Mouse (Mus musculus): ENCODE measurements around the gene Phactr4. TPM values are rescaled to one million over a fixed set of nuclear protein-coding genes. Genes with fewer than 3 reads are reported as not detected.

Phactr4 gene
- 1 to 10 TPM; 7.7 to 8.5 TPM for total RNA-seq (2021)

DNA sequence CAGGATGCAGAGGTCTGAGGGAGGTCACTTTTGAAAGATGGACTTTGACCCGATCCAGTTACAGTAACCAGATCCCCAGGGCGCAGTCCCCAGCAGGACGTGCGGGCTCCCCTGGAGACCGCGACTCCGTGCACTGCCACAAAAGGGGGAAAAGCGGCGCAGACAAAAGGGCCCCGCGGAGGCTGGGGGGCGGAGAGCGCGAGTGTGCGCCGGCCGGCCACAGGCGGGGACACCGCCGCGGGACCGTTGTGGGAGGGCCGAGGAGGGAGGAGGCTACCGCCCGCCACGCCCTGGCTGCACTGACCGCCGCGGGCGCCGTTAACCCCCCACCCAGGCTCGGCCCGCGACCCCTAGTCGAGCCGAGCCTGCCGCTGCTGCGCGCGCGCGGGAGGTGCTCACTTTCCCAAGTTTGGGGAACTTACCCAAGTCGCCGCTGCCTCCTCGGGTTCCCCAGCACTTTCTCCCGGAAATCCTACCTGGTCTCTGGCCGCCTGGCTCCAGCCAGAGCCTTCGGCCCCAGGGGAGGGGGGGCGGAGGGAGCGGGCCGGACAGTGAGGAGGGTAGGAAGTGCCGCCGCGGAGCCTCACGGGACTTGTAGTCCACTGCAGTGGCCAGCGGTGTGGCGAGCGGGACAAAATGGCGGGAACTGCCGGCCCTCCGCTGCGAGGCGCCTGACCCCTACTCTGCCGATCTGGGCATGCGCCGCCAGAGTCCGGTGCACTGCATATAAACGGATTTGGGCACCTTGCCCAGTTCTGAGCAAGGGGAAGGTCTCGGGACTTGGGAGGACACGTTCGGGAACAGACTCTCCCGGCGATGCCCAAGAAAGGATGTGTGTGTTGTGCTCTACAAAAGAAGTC lies at the start of gene Phactr4:
TSS of gene Phactr4 (minus strand) at position 567 of the 860 bp plus-strand sequence.
- DNase-seq (ENCODE audit: extremely low spot score in 1 of 2, low spot score in 2 of 2) = peak; percentile 90 to 99
- intact Hi-C loops (cut with DNase I) = loop anchor here (5.0 kb wide), 1 partner anchor 90 kb away; the partner anchor contains the start of gene Sesn2

DNA sequence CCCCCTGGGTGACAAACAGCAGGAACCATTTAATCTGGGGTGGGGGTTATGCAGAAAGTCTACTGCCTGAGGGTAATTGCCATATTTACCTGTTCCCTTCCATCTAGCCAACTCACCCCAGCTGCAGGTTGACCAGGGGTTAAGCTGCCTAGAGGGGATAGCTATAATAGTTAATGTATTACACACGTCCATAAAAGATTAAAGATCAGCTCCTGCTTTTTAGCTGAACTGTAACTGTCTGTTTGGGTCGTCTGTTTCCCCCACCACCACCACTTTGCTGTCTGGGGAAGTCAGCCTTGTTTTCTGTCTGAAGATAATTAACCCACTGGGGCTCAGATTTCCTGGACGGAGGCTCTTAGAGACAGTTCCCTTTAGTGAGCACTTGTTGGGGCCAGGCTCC lies 47.6 kb upstream of the Phactr4 start:
- no peak for DNase-seq (ENCODE audit: extremely low spot score in 1 of 2, low spot score in 2 of 2)
- intact Hi-C loops (cut with DNase I) = no loop called here

DNA sequence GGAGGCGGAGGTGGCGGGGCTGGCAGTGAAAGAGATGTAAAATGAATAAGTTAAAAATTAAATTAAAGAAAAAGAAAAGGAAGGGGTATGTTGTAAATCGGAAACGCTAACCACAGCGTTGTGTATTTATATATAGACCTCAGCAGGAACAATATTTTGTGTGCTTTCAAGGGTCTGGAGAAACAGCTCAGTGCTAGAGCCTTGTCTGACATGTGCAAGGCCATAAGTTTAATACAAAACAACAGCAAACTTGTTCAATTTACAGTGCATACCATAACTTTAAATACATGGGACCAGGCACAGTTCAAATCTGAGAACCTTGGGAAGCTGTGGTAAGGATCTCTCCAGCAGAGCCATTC lies 41.9 kb upstream of the Phactr4 start:
- intact Hi-C loops (cut with DNase I) = no loop called here
- no peak for DNase-seq (ENCODE audit: extremely low spot score in 1 of 2, low spot score in 2 of 2)

DNA sequence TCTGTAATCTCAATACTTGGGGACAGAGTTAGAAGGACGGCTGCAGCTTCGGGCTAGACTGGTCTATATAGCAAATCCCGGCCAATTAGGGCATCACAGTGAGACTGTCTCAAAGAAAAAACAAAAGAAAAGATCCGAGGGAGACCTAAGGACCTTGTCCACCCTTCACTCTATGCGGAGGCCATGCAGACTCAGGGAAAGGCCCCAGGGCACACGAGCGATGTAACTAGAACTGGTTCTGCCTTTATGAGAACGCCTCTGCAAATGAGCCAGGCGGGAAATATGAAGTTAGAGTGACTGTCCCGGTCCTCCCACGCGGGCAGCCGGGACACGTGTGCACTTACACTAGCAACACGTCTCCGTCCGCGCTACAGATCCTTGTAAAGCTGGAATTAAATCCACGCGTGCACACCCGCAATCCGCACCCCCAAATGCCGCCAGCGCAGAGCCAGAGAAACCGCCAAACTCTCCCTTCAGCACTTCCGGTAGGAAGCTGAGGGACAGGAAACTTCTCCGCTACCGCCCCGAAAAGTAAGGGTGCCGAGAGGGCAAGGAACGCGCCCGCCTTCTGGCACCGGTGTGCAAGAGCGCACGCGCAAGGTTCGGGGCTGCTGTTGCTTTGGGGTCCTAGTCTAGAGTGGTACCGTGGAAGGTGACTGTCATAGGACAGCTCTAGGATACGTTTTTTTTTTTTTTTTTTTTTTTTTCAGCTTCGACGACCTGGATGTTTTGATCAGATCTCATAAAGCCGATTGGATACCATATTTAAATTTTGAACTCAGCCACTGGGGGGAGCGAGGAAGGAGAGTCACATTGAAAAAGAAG lies 41.4 kb upstream of the Phactr4 start, which contains the start of gene Med18:
TSS of gene Med18 (minus strand) at position 492 of the 825 bp plus-strand sequence.
- intact Hi-C loops (cut with DNase I) = loop anchor here (2.0 kb wide), 1 partner anchor 45 kb away; no protein-coding TSS in a partner anchor
- DNase-seq (ENCODE audit: extremely low spot score in 1 of 2, low spot score in 2 of 2) = peak; percentile 94 to 96

DNA sequence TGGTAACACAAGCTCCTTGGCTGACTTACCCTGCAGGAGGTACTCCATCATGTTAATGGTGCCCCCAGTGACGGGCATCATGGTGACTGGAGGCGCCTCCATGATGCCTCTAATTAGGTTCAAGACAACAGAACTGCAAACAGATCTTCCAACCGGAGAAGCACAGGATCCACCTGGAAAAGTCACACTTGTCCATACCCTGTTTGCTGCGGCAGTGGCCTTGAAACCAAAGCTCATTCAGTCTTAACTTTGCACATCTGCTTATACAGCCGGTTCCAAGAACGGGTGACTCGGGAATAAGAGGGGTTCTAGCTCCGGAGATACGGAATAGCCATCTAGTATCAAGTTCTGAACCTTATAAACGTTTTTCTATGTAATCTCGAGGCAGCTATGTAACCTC lies 40.5 kb upstream of the Phactr4 start:
- no peak for DNase-seq (ENCODE audit: extremely low spot score in 1 of 2, low spot score in 2 of 2)
- intact Hi-C loops (cut with DNase I) = loop anchor here (2.0 kb wide), 1 partner anchor 46 kb away; no protein-coding TSS in a partner anchor

DNA sequence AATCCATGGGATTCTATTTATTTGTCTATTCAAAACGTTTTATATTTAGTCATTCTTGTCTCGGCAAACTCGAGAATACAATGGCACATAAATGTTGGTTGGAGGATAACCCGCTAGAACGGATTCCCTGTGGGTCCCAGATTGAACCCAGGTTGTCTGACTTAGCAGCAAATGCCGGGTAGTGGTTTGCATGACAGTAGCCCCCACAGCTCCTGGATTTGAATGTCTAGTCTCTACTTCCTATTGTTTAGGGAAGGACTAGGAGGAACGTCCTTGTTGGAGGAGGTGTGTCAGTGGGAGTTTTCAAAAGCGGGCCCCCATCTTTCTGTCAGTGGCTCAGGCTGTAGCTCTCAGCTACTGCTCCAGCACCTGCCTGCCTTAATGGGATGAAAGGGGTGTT lies 37.9 kb upstream of the Phactr4 start:
- intact Hi-C loops (cut with DNase I) = no loop called here
- no peak for DNase-seq (ENCODE audit: extremely low spot score in 1 of 2, low spot score in 2 of 2)

DNA sequence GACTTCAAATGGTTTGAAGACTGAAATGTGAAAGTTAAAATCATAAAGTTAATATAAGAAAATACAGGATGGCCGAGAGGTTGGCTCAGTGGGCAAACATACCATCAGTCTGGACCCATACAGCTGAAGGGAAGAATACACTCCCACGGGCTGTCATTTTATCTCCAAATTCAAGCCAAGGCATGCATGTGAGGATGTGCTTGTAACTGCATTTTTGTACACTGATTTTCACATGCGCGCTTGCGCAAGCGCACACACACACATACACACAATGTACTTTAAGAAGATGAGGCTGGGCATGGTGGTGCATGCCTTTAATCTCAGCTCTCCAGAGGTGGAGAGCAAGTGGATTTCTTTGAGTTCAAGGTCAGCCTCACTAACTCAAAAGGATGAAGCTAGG lies 33.3 kb upstream of the Phactr4 start:
- intact Hi-C loops (cut with DNase I) = no loop called here

DNA sequence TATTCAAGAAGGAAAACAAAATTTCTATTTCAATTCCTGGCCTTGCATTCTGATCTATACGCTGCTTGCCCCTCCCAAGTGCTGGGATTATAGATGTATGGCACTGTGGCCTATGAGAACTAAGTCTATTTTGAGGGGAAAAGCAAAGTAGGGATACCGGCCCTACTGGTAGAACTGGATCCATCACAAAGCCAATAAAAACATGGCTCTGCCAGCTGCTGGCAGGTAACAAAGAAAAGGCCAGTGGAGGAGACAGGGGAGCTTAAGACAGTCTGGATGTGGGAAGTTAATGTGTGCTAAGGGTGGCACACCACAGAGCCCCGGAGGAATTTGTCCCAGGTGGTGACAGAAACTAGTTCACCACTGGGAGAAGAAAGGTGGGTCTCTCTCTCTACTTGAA lies 32.9 kb upstream of the Phactr4 start:
- DNase-seq (ENCODE audit: extremely low spot score in 1 of 2, low spot score in 2 of 2) = no peak
- intact Hi-C loops (cut with DNase I) = no loop called here

More for the DNA sequence above, 33.3 kb upstream of the Phactr4 start:
- DNase-seq (ENCODE audit: extremely low spot score in 1 of 2, low spot score in 2 of 2) = no peak

DNA sequence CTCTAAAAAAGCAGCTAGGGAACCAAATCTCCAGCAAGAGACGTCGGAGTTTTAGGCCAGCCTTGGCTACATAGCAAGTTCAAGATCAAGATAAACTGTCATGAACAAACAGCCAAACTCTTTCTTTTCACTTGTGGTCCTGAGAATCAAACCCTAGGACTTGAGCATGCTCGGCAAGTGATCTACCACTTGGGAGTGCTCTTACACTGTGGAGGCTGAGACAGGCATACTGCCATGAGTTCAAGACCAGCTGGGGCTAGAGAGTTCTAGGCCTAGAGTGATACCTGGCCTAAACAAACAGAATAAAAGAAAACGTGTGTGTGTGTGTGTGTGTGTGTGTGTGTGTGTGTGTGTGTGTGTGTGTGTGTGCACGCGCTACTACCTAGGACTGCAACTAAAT lies 31.9 kb upstream of the Phactr4 start:
- intact Hi-C loops (cut with DNase I) = no loop called here
- DNase-seq (ENCODE audit: extremely low spot score in 1 of 2, low spot score in 2 of 2) = no peak

DNA sequence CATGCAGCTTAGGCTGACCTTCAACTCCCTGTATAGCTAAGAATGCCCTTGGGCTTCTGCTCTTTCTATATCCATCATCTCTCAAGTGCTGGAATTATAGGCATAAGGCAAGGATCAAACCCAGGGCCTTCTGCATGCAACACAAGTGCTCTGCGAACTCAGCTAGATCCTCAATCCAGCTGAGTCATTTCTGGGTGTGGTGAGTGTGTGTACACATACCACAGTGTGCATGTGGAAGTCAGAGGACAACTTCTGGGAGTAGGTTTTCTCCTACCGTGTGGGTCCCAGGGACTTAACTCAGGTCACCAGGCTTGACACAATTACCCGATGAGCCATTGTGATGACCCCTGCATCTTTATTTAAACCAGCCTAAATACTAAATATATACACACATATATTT lies 27.5 kb upstream of the Phactr4 start:
- intact Hi-C loops (cut with DNase I) = no loop called here
- DNase-seq (ENCODE audit: extremely low spot score in 1 of 2, low spot score in 2 of 2) = no peak

DNA sequence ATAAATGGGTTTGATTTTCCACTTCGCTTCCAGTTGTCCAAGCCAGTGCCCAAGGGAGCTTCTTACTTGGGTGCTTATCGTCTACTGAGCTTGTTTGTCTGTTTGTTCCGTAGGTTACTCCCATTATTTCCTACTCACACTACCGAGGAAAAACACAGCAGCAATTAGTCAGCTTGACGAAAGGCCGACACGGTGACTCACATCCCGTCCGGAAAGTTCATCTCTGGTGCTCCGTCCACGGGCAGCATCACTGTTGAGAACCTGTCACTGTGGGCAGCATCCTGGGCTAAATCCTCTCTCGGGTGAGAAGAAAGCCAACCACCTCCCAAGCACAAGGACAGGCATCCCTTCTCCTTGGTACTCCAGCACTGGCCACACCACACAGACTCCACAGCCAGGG lies 23.8 kb upstream of the Phactr4 start:
- intact Hi-C loops (cut with DNase I) = no loop called here
- DNase-seq (ENCODE audit: extremely low spot score in 1 of 2, low spot score in 2 of 2) = no peak

DNA sequence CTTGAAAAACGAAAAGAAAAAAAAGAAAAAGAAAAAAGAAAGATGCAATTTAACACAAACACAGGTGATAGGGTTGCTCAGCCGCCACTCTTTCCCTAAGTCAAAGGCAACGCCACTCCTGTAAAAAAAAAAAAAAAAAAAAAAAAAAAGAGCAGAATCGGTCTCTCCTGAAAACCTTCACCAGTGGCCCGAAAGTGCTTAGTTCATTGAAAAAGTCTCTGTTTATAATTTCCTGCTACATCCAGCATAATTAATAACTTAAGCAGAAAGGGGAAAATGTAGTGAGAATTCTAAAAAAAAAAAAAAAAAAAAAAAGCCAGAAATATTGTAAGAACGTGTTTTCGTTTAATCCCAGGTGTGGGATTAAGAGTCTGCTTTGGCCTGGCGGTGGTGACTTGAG lies 22.2 kb upstream of the Phactr4 start:
- intact Hi-C loops (cut with DNase I) = no loop called here

DNA sequence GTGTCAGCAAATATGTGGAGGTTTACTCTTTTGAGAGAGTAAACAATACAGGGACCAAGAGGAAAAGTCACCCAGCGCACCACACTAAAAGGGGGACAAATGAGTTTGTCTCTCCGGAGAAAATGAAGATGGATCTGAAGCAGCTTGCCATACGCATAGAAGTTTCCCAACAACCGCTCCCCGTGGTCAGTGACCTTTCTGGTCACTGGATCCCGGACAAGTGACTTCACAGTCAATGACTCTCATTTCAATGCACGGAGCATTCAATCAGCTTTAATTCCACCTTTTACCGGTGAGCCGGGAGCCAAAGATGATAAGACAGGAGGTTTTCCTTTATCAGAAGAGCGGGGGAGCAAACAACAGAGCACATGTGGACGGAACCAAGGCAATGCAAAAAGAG lies 15.6 kb upstream of the Phactr4 start:
- no peak for DNase-seq (ENCODE audit: extremely low spot score in 1 of 2, low spot score in 2 of 2)
- intact Hi-C loops (cut with DNase I) = no loop called here

More for the DNA sequence above, 22.2 kb upstream of the Phactr4 start:
- no peak for DNase-seq (ENCODE audit: extremely low spot score in 1 of 2, low spot score in 2 of 2)

DNA sequence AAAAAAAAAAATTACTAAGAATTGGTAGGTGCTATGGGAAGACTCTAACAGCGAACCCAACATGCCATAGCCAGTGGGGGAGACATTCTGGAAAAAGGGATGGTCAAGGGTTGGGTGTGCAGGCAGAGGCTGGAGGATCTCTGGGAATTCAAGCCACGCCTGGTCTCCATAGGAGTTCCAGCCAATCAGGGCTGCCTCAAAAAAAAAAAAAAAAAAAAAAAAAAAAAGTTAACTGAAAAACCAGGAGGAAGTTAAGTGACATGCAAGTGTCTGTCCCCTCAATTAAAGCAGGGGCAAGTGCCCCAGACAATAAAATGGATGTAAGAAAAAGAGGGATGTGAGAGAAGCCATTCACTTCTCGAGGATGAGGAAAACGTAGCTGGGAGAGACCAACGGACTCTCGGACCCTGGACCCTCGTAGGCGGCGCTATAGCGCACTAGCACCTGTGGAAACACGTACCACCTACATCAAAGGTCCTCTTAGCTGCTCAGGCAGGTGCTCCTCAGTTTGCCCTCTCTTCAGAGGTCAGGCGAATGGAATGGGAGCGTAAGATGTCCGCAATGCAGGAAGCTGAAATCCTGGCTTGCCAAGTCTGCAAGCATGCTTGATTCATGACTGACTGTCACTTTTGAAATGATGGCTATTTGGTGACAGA lies 10.6 kb upstream of the Phactr4 start:
- intact Hi-C loops (cut with DNase I) = no loop called here

DNA sequence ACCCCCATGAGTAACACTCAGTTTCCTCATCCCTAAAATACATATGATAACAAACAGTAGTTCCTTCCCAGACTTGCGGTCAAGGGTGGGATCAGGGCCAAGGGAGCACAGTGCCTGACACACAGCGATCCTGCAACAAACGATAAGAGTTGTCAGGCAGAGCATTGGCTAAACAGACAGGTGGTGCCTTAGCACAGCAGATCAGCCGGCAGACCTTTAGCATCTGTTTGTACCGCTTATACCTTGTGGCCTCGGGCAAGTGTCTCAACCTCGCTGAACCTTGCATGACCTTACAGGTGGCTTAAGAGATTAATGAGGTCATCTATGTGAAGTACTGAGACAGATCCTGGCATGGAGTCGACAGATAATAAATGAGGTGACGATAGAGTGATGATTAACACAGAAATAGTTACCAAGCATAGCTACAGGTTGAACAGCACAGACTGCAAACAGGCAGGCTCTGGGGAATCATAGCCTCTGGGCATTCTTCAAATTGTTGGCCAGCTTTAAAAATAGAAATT lies 5.8 kb upstream of the Phactr4 start:
- intact Hi-C loops (cut with DNase I) = no loop called here
- DNase-seq (ENCODE audit: extremely low spot score in 1 of 2, low spot score in 2 of 2) = no peak

More for the DNA sequence above, 10.6 kb upstream of the Phactr4 start:
- DNase-seq (ENCODE audit: extremely low spot score in 1 of 2, low spot score in 2 of 2) = no peak

DNA sequence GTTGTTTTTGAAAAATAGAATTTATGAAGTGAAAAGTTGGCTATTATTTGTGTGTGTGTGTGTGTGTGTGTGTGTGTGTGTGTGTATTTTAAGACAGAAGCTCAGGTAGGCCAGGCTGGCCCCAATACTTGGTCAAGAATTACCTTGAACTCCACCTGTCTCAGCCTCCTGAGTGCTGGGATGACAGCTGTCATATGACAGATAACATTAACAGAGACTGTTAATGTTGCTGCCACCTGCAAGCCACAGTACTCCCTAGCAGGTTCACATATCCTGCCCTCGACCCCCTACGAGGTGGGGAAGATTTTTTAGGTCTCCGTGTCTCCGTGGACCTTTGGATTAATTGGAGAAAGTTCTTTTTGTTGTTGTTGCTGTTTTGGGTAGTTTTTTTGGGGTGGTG lies 5.2 kb upstream of the Phactr4 start:
- intact Hi-C loops (cut with DNase I) = no loop called here
- no peak for DNase-seq (ENCODE audit: extremely low spot score in 1 of 2, low spot score in 2 of 2)

DNA sequence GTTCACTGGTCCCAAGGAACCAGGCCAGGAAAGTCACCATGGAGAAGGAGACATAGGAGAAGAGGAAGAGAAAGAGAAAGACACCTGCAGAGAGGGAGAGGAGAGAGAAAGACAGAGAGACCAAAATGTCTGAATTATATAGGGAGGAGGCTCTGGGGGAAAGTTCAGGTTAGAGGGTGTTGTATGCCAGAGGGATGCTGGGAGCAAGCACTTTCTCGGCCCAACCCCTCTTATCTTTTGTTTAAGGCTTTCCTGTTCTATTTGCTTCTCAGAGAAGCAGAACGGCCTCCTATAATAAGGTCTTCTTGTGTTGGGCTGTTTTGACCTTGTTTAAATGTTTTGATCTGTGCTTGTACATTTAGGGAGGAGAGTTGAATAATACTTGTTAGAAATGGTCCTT lies 3.7 kb upstream of the Phactr4 start:
- no peak for DNase-seq (ENCODE audit: extremely low spot score in 1 of 2, low spot score in 2 of 2)
- intact Hi-C loops (cut with DNase I) = no loop called here

DNA sequence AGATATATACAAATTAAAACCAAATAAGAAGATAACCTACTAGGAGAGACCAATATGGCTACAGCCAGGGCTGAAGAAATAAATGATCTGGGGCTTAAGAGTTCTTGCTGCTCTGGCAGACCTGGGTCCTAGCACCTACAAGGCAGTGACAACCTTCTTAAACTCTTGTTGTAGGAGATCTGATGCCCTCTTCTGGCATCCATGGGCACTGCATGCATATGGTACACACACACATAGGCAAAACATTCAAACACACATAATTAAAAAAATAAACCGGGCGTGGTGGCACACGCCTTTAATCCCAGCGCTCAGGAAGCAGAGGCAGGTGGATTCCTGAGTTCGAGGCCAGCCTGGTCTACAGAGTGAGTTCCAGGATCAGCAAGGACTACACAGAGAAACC lies 2.5 kb upstream of the Phactr4 start:
- DNase-seq (ENCODE audit: extremely low spot score in 1 of 2, low spot score in 2 of 2) = no peak
- intact Hi-C loops (cut with DNase I) = loop anchor here (5.0 kb wide), 1 partner anchor 88 kb away; the partner anchor contains the start of gene Sesn2

DNA sequence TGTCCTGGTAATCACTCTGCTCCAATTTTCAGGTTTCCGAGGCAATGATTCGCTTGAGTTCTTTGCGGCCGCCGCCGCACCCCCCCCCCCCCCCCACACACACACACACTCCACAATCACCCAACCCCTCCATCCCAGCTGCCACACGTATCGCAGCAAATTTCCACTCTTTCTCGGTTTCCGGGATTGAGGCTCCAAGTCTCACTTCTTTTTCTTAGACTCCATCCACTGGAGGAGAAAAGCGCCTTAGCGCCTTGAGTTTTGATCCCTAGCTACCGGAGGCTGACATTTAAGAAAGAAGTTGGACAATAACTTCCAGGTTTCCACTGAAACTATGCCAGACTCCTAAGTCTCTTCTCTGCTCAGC lies 750 bp downstream of the Phactr4 start:
- intact Hi-C loops (cut with DNase I) = loop anchor here (5.0 kb wide), 1 partner anchor 91 kb away; the partner anchor contains the start of gene Sesn2
- no peak for DNase-seq (ENCODE audit: extremely low spot score in 1 of 2, low spot score in 2 of 2)
